Mouse (Mus musculus) liver, adult 2 months (tissue): ENCODE measurements around the gene Tnfsf8. TPM values are rescaled to one million over a fixed set of nuclear protein-coding genes. Genes with fewer than 3 reads are reported as not detected.

ENCODE experiments used
- DNase-seq: peaks from one replicate; pipeline ENCODE4 v3.0.0-alpha.2; 2011; ENCODE audit warnings: low read depth, low spot score; ENCODE audit errors: extremely low read depth
- H3K27ac ChIP-seq: fragments of 200-500 bp; replicated peaks from 2 replicates; pipeline ENCODE4 v1.5.1; 2012; ENCODE audit warnings: low read depth, mild to moderate bottlenecking, control low read depth, inconsistent platforms, low read length; ENCODE audit not compliant: insufficient read depth
- H3K27me3 ChIP-seq: fragments of 200-500 bp; 2 replicates; pipeline ENCODE4 v1.6.1; 2012; ENCODE audit warnings: mild to moderate bottlenecking, moderate library complexity, low read length, inconsistent platforms; ENCODE audit not compliant: control insufficient read depth, insufficient read depth
- H3K36me3 ChIP-seq: fragments of 200-500 bp; 2 replicates; pipeline ENCODE4 v1.6.1; 2012; ENCODE audit warnings: low read length, inconsistent platforms; ENCODE audit not compliant: control insufficient read depth, insufficient read depth
- H3K4me1 ChIP-seq: fragments of 200-500 bp; 2 replicates; pipeline ENCODE4 v1.6.1; 2011; ENCODE audit warnings: low read length; ENCODE audit not compliant: control insufficient read depth, insufficient read depth
- H3K4me3 ChIP-seq: fragments of 200-500 bp; 2 replicates; pipeline ENCODE4 v1.5.1; 2011; ENCODE audit warnings: low read depth, mild to moderate bottlenecking, control low read depth, low read length, moderate library complexity; ENCODE audit not compliant: insufficient read depth
- H3K79me2 ChIP-seq: fragments of 200-500 bp; 2 replicates; pipeline ENCODE4 v1.6.1; 2012; ENCODE audit warnings: inconsistent platforms, mild to moderate bottlenecking, low read length, moderate library complexity; ENCODE audit not compliant: control insufficient read depth, insufficient read depth
- H3K9ac ChIP-seq: fragments of 200-500 bp; 2 replicates; pipeline ENCODE4 v1.6.1; 2012; ENCODE audit warnings: low read depth, mild to moderate bottlenecking, control low read depth, inconsistent platforms, low read length
- CTCF ChIP-seq: fragments of 200-500 bp; IDR thresholded peaks from 2 replicates; pipeline ENCODE4 v1.5.1; 2011; ENCODE audit warnings: low read depth, low read length, control low read depth
- POLR2A ChIP-seq: fragments of 200-500 bp; IDR thresholded peaks from 2 replicates; pipeline ENCODE4 v1.6.1; 2011; ENCODE audit warnings: low read length, control low read depth; ENCODE audit not compliant: insufficient read depth; ENCODE audit errors: extremely low read depth
- WGBS: fragments of 180-500 bp; shearing (Covaris S2); methylation state at CpG from one replicate; pipeline ENCODE4 v1.1.7; 2018; 5-methylcytosine and 5-hydroxymethylcytosine counted together
- polyA plus RNA-seq: library from polyadenylated mRNA; depleted of rRNA; stranded (reverse); fragments of >200 nt; gene quantifications from 2 replicates; pipeline ENCODE4 v1.2.3, GENCODE M21; 2012
- total RNA-seq: library from RNA; depleted of rRNA; stranded (reverse); fragments of >200 nt; gene quantifications from 2 replicates; pipeline ENCODE4 v1.2.3, GENCODE M21; 2014

Tnfsf8 gene
- total and polyA plus RNA-seq, 2 experiments, result 0.02 to 0.09 TPM

DNA sequence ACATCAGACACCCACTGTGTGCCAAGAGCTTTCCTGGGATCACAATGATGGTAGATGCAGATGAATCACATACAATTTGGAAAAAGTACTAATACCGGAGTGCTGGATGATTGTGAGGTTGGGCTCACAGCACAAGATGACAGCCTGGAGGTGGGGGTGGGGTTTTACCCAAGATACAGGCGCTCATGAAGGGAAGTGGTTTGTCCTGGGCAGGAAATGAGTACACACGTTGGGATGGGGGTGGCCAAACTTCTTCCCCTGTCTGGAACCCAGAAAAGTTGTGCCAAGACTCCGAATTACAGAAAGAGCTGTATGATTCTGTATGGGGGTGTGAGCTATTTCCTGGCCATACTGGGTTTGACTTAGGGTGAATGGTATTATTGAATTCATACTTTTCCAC is 38.0 kb downstream of the Tnfsf8 start:
- Histone ChIP-seq H3K27ac (no peak overlapping the region), H3K79me2 (no peaks in the 10 kb centered on the region), H3K36me3 (no peaks in the 10 kb centered on the region), H3K4me1 (no peaks in the 10 kb centered on the region; the same call in 1 of the 2 replicates), H3K9ac (no peak overlapping the region), H3K4me3 (no peak overlapping the region), H3K27me3 (0 out of 2 replicates have a peak, but pooled peaks cover 3% of the 10 kb centered on the region)
- 65% methylated on average over 4 of the region's 4 CpGs for WGBS
- DNase-seq, result no peak
- no peak for TF ChIP-seq CTCF
- no peak for TF ChIP-seq POLR2A

DNA sequence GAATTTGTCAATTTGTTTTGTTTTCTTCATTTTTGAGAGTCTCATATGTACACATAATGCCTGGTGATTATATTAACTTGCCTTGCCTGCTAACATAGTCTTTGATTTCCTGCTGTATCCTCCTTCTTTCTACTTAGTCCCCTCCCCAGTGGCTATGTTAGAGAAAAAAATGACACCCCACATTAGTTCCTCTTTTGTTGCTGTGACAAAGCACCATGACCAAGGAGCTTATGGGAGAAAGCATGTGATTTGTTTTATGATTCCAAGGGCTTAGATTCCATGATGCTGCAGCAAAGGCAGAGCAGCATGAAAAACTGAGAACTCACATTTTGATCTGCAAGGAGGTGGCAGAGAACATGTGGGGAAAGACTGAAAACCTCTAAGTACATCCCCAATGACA is 43.6 kb downstream of the Tnfsf8 start:
- no peak overlapping the region for H3K27ac ChIP-seq
- no peaks in the 10 kb centered on the region for H3K4me1 ChIP-seq
- no peak for TF ChIP-seq CTCF
- TF ChIP-seq POLR2A, result no peak
- no peaks in the 10 kb centered on the region for H3K79me2 ChIP-seq
- no peak overlapping the region for H3K4me3 ChIP-seq
- H3K27me3 ChIP-seq, result 0 out of 2 replicates have a peak, but pooled peaks cover under 1% of the 10 kb centered on the region
- DNase-seq, result no peak
- no peak overlapping the region for H3K9ac ChIP-seq
- H3K36me3 ChIP-seq, result no peaks in the 10 kb centered on the region

DNA sequence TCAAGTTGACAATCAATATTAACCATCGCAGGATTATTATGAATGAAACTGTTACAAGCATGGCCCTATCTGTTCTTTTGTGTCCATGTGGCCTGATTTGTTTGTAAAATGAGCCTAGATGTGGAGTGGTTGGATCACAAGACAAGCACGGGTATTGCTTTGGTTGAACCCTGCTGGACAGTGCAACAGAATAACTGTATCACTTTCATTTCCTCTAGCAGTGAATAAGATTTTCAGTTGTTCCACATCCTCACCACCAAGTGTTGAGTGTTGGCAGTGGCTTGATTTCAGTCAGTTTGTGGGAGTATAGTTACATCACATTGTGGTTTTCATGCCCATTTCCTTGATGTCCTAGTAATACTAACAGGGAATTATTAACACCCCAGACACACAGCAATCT is 45.5 kb downstream of the Tnfsf8 start:
- Histone ChIP-seq H3K9ac (no peak overlapping the region), H3K4me3 (no peak overlapping the region), H3K4me1 (no peaks in the 10 kb centered on the region), H3K27me3 (no peaks in the 10 kb centered on the region), H3K36me3 (no peaks in the 10 kb centered on the region), H3K79me2 (no peaks in the 10 kb centered on the region), H3K27ac (no peak overlapping the region)
- TF ChIP-seq POLR2A, result no peak
- WGBS, result 89% methylated on average over 2 of the region's 2 CpGs
- peak; percentile 34 for DNase-seq

DNA sequence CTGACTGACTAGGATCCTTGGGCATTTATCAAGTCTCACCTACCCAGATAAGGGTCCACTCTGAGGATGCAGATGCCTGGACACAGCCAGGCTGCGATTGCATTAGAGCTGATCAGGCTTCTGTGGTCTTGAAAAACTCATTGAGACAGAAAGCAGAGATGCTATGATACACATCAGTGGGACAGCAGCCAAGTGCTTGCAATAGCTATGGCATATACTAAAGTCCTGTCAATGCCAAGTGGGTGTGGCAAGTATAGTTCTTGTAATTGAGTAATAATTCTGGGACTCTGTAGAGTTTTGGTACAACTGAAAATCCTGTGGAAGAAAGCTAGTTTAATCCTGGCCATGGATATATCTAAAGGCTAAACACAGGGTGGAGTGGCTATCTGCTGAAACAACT is 63.1 kb downstream of the Tnfsf8 start:
- DNase-seq, result no peak
- H3K27me3 ChIP-seq, result no peaks in the 10 kb centered on the region; the same call in 1 of the 2 replicates
- WGBS, result 73% methylated on average over 1 of the region's 1 CpGs
- H3K4me1 ChIP-seq, result no peaks in the 10 kb centered on the region
- no peak overlapping the region for H3K9ac ChIP-seq
- H3K79me2 ChIP-seq, result no peaks in the 10 kb centered on the region
- H3K36me3 ChIP-seq, result no peaks in the 10 kb centered on the region
- TF ChIP-seq CTCF (no peak), POLR2A (no peak)
- no peak overlapping the region for H3K27ac ChIP-seq
- H3K4me3 ChIP-seq, result no peak overlapping the region

DNA sequence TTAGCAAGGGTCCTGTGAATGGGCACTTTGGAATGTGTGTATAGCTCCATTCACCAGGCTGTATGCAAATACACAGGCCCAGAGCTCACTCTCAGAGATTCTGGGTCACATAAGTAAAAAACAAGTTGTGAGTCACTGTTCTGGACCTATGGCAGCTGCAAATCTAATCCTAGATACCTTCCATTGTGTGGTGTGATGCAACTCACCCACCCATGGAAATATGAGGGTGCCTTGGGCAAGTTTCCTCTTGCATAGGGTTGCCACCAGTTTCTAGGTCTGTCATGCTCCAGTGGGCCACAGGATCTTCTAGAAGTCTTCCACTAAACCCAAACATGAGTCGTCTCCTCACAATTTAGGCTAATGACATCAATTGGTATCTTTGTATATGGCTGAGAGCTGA is 64.6 kb downstream of the Tnfsf8 start:
- no peak overlapping the region for H3K27ac ChIP-seq
- DNase-seq, result no peak
- H3K4me3 ChIP-seq, result no peak overlapping the region
- no peaks in the 10 kb centered on the region; the same call in 1 of the 2 replicates for H3K27me3 ChIP-seq
- H3K9ac ChIP-seq, result no peak overlapping the region
- no peaks in the 10 kb centered on the region for H3K36me3 ChIP-seq
- no peaks in the 10 kb centered on the region for H3K4me1 ChIP-seq
- TF ChIP-seq POLR2A (no peak), CTCF (no peak)
- 96% methylated on average over 1 of the region's 1 CpGs for WGBS
- no peaks in the 10 kb centered on the region for H3K79me2 ChIP-seq

DNA sequence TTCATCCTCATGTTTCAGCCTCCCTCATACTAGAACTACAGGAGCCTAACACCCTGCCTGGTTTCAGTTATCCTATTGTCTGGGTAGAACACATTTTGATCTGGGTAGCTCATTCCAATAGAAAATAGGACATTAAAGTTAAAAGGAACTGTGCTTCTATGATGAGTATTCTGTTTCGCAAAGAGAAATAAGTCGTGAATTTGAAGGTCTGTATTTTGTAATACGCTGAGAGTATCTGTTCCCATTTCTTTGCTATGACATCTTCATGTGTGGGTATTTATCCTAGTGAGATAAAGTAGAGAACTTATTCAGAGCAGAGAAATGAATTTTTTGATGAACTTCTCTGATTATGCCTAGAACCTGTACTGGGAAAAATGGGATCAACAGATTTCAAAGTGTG is 68.8 kb downstream of the Tnfsf8 start:
- no peak overlapping the region for H3K9ac ChIP-seq
- no peak overlapping the region for H3K4me3 ChIP-seq
- no peaks in the 10 kb centered on the region for H3K27me3 ChIP-seq
- H3K79me2 ChIP-seq, result no peaks in the 10 kb centered on the region
- no peak for DNase-seq
- no peak for TF ChIP-seq POLR2A
- TF ChIP-seq CTCF, result no peak
- no peak overlapping the region for H3K27ac ChIP-seq
- H3K36me3 ChIP-seq, result no peaks in the 10 kb centered on the region
- 93% methylated on average over 3 of the region's 3 CpGs for WGBS
- H3K4me1 ChIP-seq, result no peaks in the 10 kb centered on the region
